Mouse (Mus musculus): ENCODE measurements around the gene Havcr2. TPM values are rescaled to one million over a fixed set of nuclear protein-coding genes. Genes with fewer than 3 reads are reported as not detected.

Havcr2 gene
- total and polyA plus RNA-seq, 3 experiments = 0.27 to 0.60 TPM; not detected in 1

DNA sequence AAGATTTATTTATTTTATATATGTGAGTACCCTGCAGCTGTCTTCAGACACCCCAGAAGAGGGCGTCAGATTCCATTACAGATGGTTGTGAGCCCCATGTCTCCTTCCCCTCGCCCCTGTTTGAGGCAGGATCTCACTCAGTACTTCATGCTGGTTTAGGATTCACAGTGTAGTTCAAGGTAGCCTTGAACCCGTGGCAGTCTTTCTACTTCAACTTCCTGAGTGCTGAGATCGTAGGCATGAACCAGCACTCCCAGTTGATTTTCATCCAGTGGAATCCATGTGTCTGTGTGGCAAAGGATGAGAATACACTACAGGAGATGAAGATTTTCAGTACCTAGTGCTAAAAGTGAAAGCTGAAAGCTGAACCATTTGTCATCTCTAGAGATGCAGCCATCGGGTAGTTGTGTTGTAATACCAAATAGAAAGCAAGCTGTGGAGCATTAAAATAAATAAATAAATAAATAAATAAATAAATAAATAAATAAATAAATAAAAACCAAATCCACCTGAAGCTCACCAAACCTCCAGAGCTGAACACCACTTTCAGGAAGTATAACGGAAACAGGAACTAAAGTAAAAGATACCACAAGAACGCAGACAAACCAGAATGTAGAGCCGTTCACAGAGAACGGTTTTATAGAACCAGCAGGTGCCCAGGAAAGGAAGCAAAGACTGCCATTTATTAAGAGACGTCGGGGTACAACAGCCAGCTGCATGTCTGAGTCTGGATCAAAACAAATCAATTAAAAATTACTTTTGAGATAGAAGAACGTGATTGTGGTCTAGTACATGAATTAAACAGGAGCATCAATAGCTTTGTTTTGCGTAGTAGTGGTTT lies 6.9 kb upstream of the Havcr2 start:
- DNase-seq (ENCODE audit: extremely low read depth) = peak; percentile 41
- H3K27ac ChIP-seq (ENCODE audit: insufficient read depth, low read depth) = no peak overlapping the region
- peak overlapping the region; percentile 95 for H3K4me2 ChIP-seq (ENCODE audit: insufficient read depth, low read depth, poor library complexity, severe bottlenecking)

DNA sequence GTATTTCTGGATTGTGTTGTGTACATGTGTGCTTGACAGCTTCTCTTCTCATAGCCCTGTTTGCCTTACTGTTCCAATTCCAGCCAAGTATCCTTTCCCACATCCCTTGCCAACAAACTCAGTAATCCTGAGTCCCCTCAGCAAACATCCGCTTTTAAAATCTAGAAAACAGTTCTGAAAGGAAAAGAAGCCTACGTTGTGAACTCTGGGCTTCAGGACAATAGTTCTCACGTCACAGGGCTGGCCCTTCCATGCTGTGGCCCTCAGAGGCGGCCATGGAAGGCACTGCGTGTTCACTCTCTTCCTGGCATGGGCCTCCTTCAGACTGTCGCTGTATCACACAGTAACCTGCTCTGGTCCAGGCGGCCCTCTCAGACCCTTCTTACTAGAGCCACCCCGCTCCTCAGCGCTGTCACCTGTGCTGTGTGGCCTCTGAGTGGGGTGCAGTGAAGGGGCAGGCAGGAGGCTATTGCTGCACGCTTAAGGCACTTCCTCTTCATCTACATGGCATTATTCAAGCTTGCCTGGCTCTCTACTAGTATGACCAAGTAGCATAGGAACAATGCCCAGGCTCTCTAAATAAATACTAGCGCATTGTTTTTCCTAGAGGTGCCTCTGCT lies 5.2 kb upstream of the Havcr2 start:
- H3K4me3 ChIP-seq (replicated peaks in 1 of 3; ENCODE audit: low read depth in 2 of 3, low read length in 2 of 3, poor library complexity in 1 of 3) = no peak overlapping the region
- dilution Hi-C loops (cut with MboI; ENCODE audit: extremely low pct_ligation_motif_present, extremely low pct_unique_long_range_greater_than_20kb, low sequenced_read_pairs) = no loop called here

More for the DNA sequence above, 6.9 kb upstream of the Havcr2 start:
- Histone ChIP-seq H3K9ac (ENCODE audit: insufficient read depth, low read depth) (peak overlapping the region; percentile 13; the same call in 1 of the 2 replicates), H3K27me3 (replicated peaks) (no peaks in the 10 kb centered on the region), H3K9me3 (replicated peaks; ENCODE audit: low read length) (no peaks in the 10 kb centered on the region), H3K4me3 (replicated peaks in 1 of 3; ENCODE audit: low read depth in 2 of 3, low read length in 2 of 3, poor library complexity in 1 of 3) (peak overlapping the region in 1 of 3 experiments; percentile 37), H3K4me1 (ENCODE audit: control insufficient read depth in 1 of 2, insufficient read depth in 2 of 2) (peaks cover 12 to 44% of the 10 kb centered on the region in 2 experiments), H3K79me2 (replicated peaks; ENCODE audit: control insufficient read depth, extremely low read depth, insufficient read depth, poor library complexity, severe bottlenecking) (0 out of 2 replicates have a peak, but pooled peaks cover 2% of the 10 kb centered on the region), H3K36me3 (replicated peaks in 1 of 2; ENCODE audit: control insufficient read depth in 1 of 2, insufficient read depth in 1 of 2, low read length in 1 of 2) (peaks cover 6 to 15% of the 10 kb centered on the region in 2 experiments)
- 0 out of 2 replicates have a peak, but pooled peaks have one; percentile 43 for TF ChIP-seq ELF1 (IDR thresholded peaks at IDR 0.05; ENCODE audit: low read depth, low read length)
- TF ChIP-seq RAD21 (IDR thresholded peaks at IDR 0.05; ENCODE audit: low read depth, low read length) = peak; percentile 60
- TF ChIP-seq POLR2A (IDR thresholded peaks at IDR 0.05; ENCODE audit: low read depth, low read length) = no peak
- TF ChIP-seq BHLHE40 (IDR thresholded peaks at IDR 0.05; ENCODE audit: low read depth, low read length) = 0 out of 2 replicates have a peak, but pooled peaks have one; percentile 23
- TF ChIP-seq ZC3H11A (IDR thresholded peaks at IDR 0.05; ENCODE audit: low read depth, low read length) = no peak
- TF ChIP-seq IRF4 (IDR thresholded peaks at IDR 0.05; ENCODE audit: low read depth, low read length) = 0 out of 2 replicates have a peak, but pooled peaks have one; percentile 14
- TF ChIP-seq SMC3 (IDR thresholded peaks at IDR 0.05; ENCODE audit: low read depth, low read length) = peak; percentile 51
- no peak for TF ChIP-seq MEF2A (IDR thresholded peaks at IDR 0.05; ENCODE audit: borderline replicate concordance, low read depth, low read length)
- no peak for TF ChIP-seq ZNF384 (IDR thresholded peaks at IDR 0.05; ENCODE audit: low read depth, low read length)
- TF ChIP-seq MYC (IDR thresholded peaks at IDR 0.05; ENCODE audit: low read depth, low read length) = no peak
- TF ChIP-seq POLR2AphosphoS2 (IDR thresholded peaks at IDR 0.05; ENCODE audit: low read depth, low read length) = no peak
- peak in 1 of 2 experiments; percentile 68; a peak in 2 of 4 replicates for TF ChIP-seq CTCF (conservative IDR thresholded peaks at IDR 0.05 in 1 of 2, IDR thresholded peaks at IDR 0.05 in 1 of 2; ENCODE audit: low read depth in 2 of 2, low read length in 2 of 2)
- TF ChIP-seq NELFE (IDR thresholded peaks at IDR 0.05; ENCODE audit: low read depth, low read length) = no peak
- in situ Hi-C loops (cut with MboI; ENCODE audit: low pct_ligation_motif_present, low pct_unique_long_range_greater_than_20kb, low sequenced_read_pairs) (loop anchor here (10.0 kb wide), 1 partner anchor 287 kb away; the partner anchor contains the start of gene Havcr1), dilution Hi-C loops (cut with MboI; ENCODE audit: extremely low pct_ligation_motif_present, extremely low pct_unique_long_range_greater_than_20kb, low sequenced_read_pairs) (no loop called here)

More for the DNA sequence above, 5.2 kb upstream of the Havcr2 start:
- no peak overlapping the region for H3K27ac ChIP-seq (ENCODE audit: insufficient read depth, low read depth)
- no peak for DNase-seq (ENCODE audit: extremely low read depth)
- peaks cover 0 to 3% of the 10 kb centered on the region in 2 experiments for H3K36me3 ChIP-seq (replicated peaks in 1 of 2; ENCODE audit: control insufficient read depth in 1 of 2, insufficient read depth in 1 of 2, low read length in 1 of 2)
- no peaks in the 10 kb centered on the region for H3K9me3 ChIP-seq (replicated peaks; ENCODE audit: low read length)
- in situ Hi-C loops (cut with MboI; ENCODE audit: low pct_ligation_motif_present, low pct_unique_long_range_greater_than_20kb, low sequenced_read_pairs) = loop anchor here (10.0 kb wide), 1 partner anchor 285 kb away; the partner anchor contains the start of gene Havcr1
- H3K79me2 ChIP-seq (replicated peaks; ENCODE audit: control insufficient read depth, extremely low read depth, insufficient read depth, poor library complexity, severe bottlenecking) = no peaks in the 10 kb centered on the region
- no peak overlapping the region for H3K4me2 ChIP-seq (ENCODE audit: insufficient read depth, low read depth, poor library complexity, severe bottlenecking)
- TF ChIP-seq ZKSCAN1 (IDR thresholded peaks at IDR 0.05; ENCODE audit: borderline replicate concordance, low read depth, low read length) = no peak
- no peak for TF ChIP-seq ZNF384 (IDR thresholded peaks at IDR 0.05; ENCODE audit: low read depth, low read length)
- no peak for TF ChIP-seq NRF1 (IDR thresholded peaks at IDR 0.05; ENCODE audit: low read depth, low read length)
- TF ChIP-seq MYC (IDR thresholded peaks at IDR 0.05; ENCODE audit: low read depth, low read length) = no peak
- TF ChIP-seq E2F4 (IDR thresholded peaks at IDR 0.05; ENCODE audit: insufficient replicate concordance, low read depth, low read length) = no peak
- no peak for TF ChIP-seq USF1 (IDR thresholded peaks at IDR 0.05; ENCODE audit: low read depth, low read length)
- TF ChIP-seq CHD1 (IDR thresholded peaks at IDR 0.05; ENCODE audit: low read depth, low read length) = no peak
- H3K9ac ChIP-seq (ENCODE audit: insufficient read depth, low read depth) = no peak overlapping the region
- H3K27me3 ChIP-seq (replicated peaks) = no peaks in the 10 kb centered on the region
- peaks cover 13 to 40% of the 10 kb centered on the region in 2 experiments for H3K4me1 ChIP-seq (ENCODE audit: control insufficient read depth in 1 of 2, insufficient read depth in 2 of 2)

Measured in CH12.LX (cell line).